ENCODE assay signal across 11 mouse cellular contexts in the genomic region with DNA sequence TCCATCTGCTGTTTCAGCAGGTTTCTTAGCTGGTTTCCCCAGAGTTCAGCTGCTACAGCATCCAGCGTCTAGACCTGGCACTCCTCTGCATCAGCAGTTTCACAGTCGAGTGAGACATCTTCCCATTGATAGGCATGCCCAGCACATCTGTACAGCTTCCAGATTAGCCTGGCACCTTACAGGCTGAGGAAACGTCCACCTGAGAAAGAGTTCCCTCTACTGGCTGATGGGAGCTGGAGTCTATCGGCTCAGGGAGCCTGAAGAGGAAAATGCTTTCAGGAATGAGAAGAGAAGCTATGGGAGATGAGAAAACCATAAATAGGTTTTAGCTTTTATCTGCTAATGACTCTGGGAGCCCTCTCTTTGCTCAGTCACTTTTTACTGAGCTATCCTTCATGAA.
A peak's percentile ranks its signal among the peaks of the same experiment; 100 is the strongest.
DNase-seq lines count a peak whose midpoint lies in the region; ATAC-seq and TF ChIP-seq lines count a peak whose summit lies in the region.
"Had no signal": no experiment of that assay in that cellular context is flagged by ENCODE, and none has a peak within 500 bp of the region (broad histone marks: within the 10 kb centered on the region; RNA-seq: fewer than 3 reads in every experiment).

No protein-coding gene starts in this region.

- no peak overlapping the region for H3K4me3 ChIP-seq in forebrain, postnatal 0 days (ENCODE audit: low read depth, low read length)
- H3K4me3 ChIP-seq in forebrain, embryonic 11.5 days (ENCODE audit: low read depth, low read length) = no peak overlapping the region
- H3K4me3 ChIP-seq in cortical plate, adult 2 months (ENCODE audit: insufficient read depth, low read length) = no peak overlapping the region
- H3K4me3 ChIP-seq: erythroblast, embryonic 14.5 days; heart, embryonic 13.5 days had no signal

- intact Hi-C loops in left cerebral cortex, postnatal 14 days (cut with DNase I) = loop anchor here (10.0 kb wide), 1 partner anchor 108 kb away; no protein-coding TSS in a partner anchor
- intact Hi-C loops in left cerebral cortex, postnatal 10 days (cut with DNase I) = no loop called here

- ATAC-seq in forebrain, postnatal 0 days = peak; percentile 38; the same call in 1 of the 2 replicates
- ATAC-seq in forebrain, embryonic 11.5 days (replicated peaks; ENCODE audit: low FRiP score) = no peak

- H3K27me3 ChIP-seq in forebrain, postnatal 0 days (ENCODE audit: insufficient read depth, low read length) = no peaks in the 10 kb centered on the region
- H3K27me3 ChIP-seq in forebrain, embryonic 11.5 days (ENCODE audit: control insufficient read depth, insufficient read depth, low read length) = no peaks in the 10 kb centered on the region
- H3K27me3 ChIP-seq: heart, embryonic 13.5 days had no signal

- H3K4me2 ChIP-seq in forebrain, postnatal 0 days (ENCODE audit: low read depth) = no peak overlapping the region
- no peak overlapping the region for H3K4me2 ChIP-seq in forebrain, embryonic 11.5 days (ENCODE audit: low read depth, low read length, severe bottlenecking)
- H3K4me2 ChIP-seq: heart, embryonic 13.5 days had no signal

- DNase-seq in forebrain, postnatal 0 days = no peak
- DNase-seq in forebrain, embryonic 11.5 days (ENCODE audit: low spot score) = no peak
- peak; percentile 23 to 35 for DNase-seq in left cerebral cortex, postnatal 14 days (ENCODE audit: low spot score in 2 of 2)
- no peak for DNase-seq in left cerebral cortex, postnatal 10 days (ENCODE audit: extremely low spot score in 1 of 2, low spot score in 2 of 2)
- DNase-seq in lung, postnatal 10 days = peak; percentile 20
- DNase-seq in thymus, postnatal 25 days = no peak
- no peak for DNase-seq in gastrocnemius, postnatal 25 days
- DNase-seq: gastrocnemius, postnatal 10 days had no signal

- 39% methylated on average over 4 of the region's 4 CpGs for WGBS in forebrain, postnatal 0 days
- 50% methylated on average over 4 of the region's 4 CpGs for WGBS in forebrain, embryonic 11.5 days

- no peak for TF ChIP-seq POLR2A in cortical plate, adult 2 months (IDR thresholded peaks at IDR 0.05; ENCODE audit: extremely low read depth, insufficient read depth, low read length)

- no peaks in the 10 kb centered on the region for H3K4me1 ChIP-seq in forebrain, postnatal 0 days (ENCODE audit: insufficient read depth)
- no peaks in the 10 kb centered on the region for H3K4me1 ChIP-seq in forebrain, embryonic 11.5 days (replicated peaks; ENCODE audit: control insufficient read depth, insufficient read depth, low read length)
- no peaks in the 10 kb centered on the region for H3K4me1 ChIP-seq in cortical plate, adult 2 months (ENCODE audit: control insufficient read depth, insufficient read depth, low read length)

- no peak overlapping the region for H3K9ac ChIP-seq in forebrain, postnatal 0 days
- no peak overlapping the region for H3K9ac ChIP-seq in forebrain, embryonic 11.5 days (ENCODE audit: low read length)
- H3K9ac ChIP-seq: heart, embryonic 13.5 days had no signal

- no peaks in the 10 kb centered on the region for H3K9me3 ChIP-seq in forebrain, postnatal 0 days (ENCODE audit: low read length)
- H3K9me3 ChIP-seq in forebrain, embryonic 11.5 days (ENCODE audit: control insufficient read depth, low read length) = no peaks in the 10 kb centered on the region
- H3K9me3 ChIP-seq: heart, embryonic 13.5 days had no signal

- no peak overlapping the region for H3K27ac ChIP-seq in forebrain, postnatal 0 days (ENCODE audit: low read depth, low read length)
- H3K27ac ChIP-seq in forebrain, embryonic 11.5 days (ENCODE audit: low read depth, low read length) = no peak overlapping the region
- H3K27ac ChIP-seq in cortical plate, adult 2 months (ENCODE audit: insufficient read depth, low read length) = no peak overlapping the region
- H3K27ac ChIP-seq: heart, embryonic 13.5 days had no signal

- peak; percentile 40 for TF ChIP-seq CTCF in forebrain, postnatal 0 days (IDR thresholded peaks at IDR 0.05; ENCODE audit: low read depth)
- TF ChIP-seq CTCF in cortical plate, adult 2 months (IDR thresholded peaks at IDR 0.05; ENCODE audit: extremely low read depth, insufficient read depth, low read length) = peak; percentile 57

- H3K36me3 ChIP-seq in forebrain, postnatal 0 days (ENCODE audit: insufficient read depth) = no peaks in the 10 kb centered on the region
- no peaks in the 10 kb centered on the region for H3K36me3 ChIP-seq in forebrain, embryonic 11.5 days (ENCODE audit: control insufficient read depth, insufficient read depth, low read length)
- H3K36me3 ChIP-seq: heart, embryonic 13.5 days had no signal

Comparison
In these comparisons a context has a peak if more than half of its experiments do, and no peak if none do; other contexts are left out.
1. DNase-seq: peak in left cerebral cortex, postnatal 14 days (2 of 2) and lung, postnatal 10 days (single experiment); none in forebrain, postnatal 0 days (single experiment), forebrain, embryonic 11.5 days (single experiment), left cerebral cortex, postnatal 10 days (0 of 2), thymus, postnatal 25 days (single experiment) and gastrocnemius, postnatal 25 days (single experiment).